Mouse (Mus musculus) limb, embryonic 15.5 days (tissue): ENCODE results near the gene Maml2. TPM values are rescaled to one million over a fixed set of nuclear protein-coding genes. Genes with fewer than 3 reads are reported as not detected.
A peak's percentile ranks its signal among the peaks of the same experiment; 100 is the strongest.

Source experiments
- ATAC-seq: fragments of 200-750 bp; cut with Nextera tagmentation; 2 replicates; pipeline ENCODE4 v1.8.0; 2017; ENCODE audit warnings: low read depth, moderate TSS enrichment; ENCODE audit not compliant: insufficient number of reproducible peaks, low FRiP score, low TSS enrichment
- H3K27ac ChIP-seq: fragments of 300-500 bp; sonication (generic); 2 replicates; pipeline ENCODE4 v1.5.1; 2015; ENCODE audit warnings: moderate library complexity, mild to moderate bottlenecking, inconsistent platforms
- H3K27me3 ChIP-seq: fragments of 300-500 bp; sonication (generic); 2 replicates; pipeline ENCODE4 v1.6.1; 2015; ENCODE audit warnings: inconsistent platforms
- H3K36me3 ChIP-seq: fragments of 300-500 bp; sonication (generic); 2 replicates; pipeline ENCODE4 v1.6.1; 2015; ENCODE audit warnings: inconsistent platforms
- H3K4me1 ChIP-seq: fragments of 300-500 bp; sonication (generic); 2 replicates; pipeline ENCODE4 v1.6.1; 2015; ENCODE audit warnings: inconsistent platforms
- H3K4me2 ChIP-seq: fragments of 300-500 bp; sonication (generic); 2 replicates; pipeline ENCODE4 v1.6.1; 2015; ENCODE audit warnings: mild to moderate bottlenecking, inconsistent platforms
- H3K4me3 ChIP-seq: fragments of 300-500 bp; sonication (generic); 2 replicates; pipeline ENCODE4 v1.5.1; 2015; ENCODE audit warnings: mild to moderate bottlenecking, inconsistent platforms
- H3K9ac ChIP-seq: fragments of 300-500 bp; sonication (generic); 2 replicates; pipeline ENCODE4 v1.6.1; 2015; ENCODE audit warnings: inconsistent platforms
- H3K9me3 ChIP-seq: fragments of 300-500 bp; sonication (generic); 2 replicates; pipeline ENCODE4 v1.6.1; 2016; ENCODE audit warnings: inconsistent platforms
- WGBS: fragments of 180-500 bp; shearing (Covaris S2); methylation state at CpG from one replicate; pipeline ENCODE4 v1.1.7; 2015; 5-methylcytosine and 5-hydroxymethylcytosine counted together
- polyA plus RNA-seq: library from polyadenylated mRNA; unstranded; fragments of >200 nt; fragmentation: Nextera tagmentation; extraction: Ambion mirVana; gene quantifications from 2 replicates; pipeline ENCODE4 v1.2.1, GENCODE M21; 2015

Maml2 gene
- polyA plus RNA-seq, 1 experiment from 2014 or later = 10.9 TPM

DNA sequence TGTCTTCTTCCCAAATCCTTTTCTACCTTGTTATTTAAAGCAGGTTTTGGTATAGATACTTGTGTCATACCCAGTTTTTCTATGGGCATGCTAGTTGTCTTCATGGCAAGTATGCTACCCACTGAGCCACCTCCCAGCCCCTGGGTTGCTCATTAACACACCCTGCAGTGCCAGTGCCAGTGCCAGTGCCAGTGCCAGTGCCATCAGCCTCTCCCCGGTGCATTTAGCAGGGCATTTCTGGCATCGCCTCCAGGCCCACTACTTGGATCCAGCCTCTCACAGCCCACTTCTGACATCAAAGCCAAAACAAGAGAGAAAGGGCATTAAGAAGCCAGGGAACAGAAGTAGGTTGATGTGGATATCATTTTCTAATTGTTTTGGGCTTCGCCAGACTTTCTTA is 133.9 kb downstream of the Maml2 start:
- no peaks in the 10 kb centered on the region for H3K27me3 ChIP-seq
- peaks cover 19% of the 10 kb centered on the region for H3K4me1 ChIP-seq
- no peak overlapping the region for H3K4me3 ChIP-seq
- no peak overlapping the region for H3K9ac ChIP-seq
- WGBS = 83% methylated on average over 3 of the region's 3 CpGs
- no peaks in the 10 kb centered on the region for H3K9me3 ChIP-seq
- no peak for ATAC-seq
- no peak overlapping the region for H3K27ac ChIP-seq
- H3K36me3 ChIP-seq = no peaks in the 10 kb centered on the region
- no peak overlapping the region for H3K4me2 ChIP-seq

DNA sequence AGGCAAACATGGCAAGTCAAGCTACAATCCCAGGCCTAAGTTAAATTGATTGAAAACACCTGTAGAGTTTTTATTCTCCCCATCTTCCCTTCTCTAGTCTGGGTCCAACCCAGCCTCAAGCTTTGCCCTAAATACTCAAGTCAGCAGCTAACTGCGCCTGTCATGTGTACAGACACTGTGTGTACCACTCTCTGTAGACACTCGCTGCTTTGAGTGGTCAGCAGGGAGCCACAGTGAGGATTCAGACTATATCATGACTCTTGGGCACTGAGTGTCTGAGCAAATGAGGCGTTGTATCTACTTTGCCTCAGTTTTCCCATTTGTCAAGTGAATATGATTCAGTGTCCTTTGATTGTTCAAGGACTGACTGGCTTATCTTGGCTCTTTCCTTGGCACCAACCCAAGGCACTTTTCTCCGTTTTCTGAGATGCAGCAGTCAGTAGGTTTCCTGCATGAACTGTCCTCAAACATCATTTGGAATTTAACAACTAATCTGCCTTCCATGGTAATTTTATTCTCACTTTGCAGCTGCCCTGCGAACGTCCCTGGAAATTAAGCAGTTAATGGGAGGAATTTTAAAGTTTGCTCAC is 135.8 kb downstream of the Maml2 start:
- H3K36me3 ChIP-seq = no peaks in the 10 kb centered on the region

GRCm38 (mm10) chr9:13440911-13441310 is 143.2 kb downstream of the Maml2 start:
- 86% methylated on average over 6 of the region's 6 CpGs for WGBS
- Histone ChIP-seq H3K27ac (no peak overlapping the region), H3K4me2 (no peak overlapping the region), H3K4me1 (no peaks in the 10 kb centered on the region), H3K4me3 (no peak overlapping the region), H3K36me3 (no peaks in the 10 kb centered on the region), H3K9ac (no peak overlapping the region), H3K9me3 (no peaks in the 10 kb centered on the region), H3K27me3 (no peaks in the 10 kb centered on the region)
- no peak for ATAC-seq

More for the DNA sequence above, 135.8 kb downstream of the Maml2 start:
- no peak overlapping the region for H3K4me3 ChIP-seq
- no peak overlapping the region for H3K4me2 ChIP-seq
- H3K9me3 ChIP-seq = no peaks in the 10 kb centered on the region
- H3K4me1 ChIP-seq = peaks cover 6% of the 10 kb centered on the region
- no peak overlapping the region for H3K27ac ChIP-seq
- H3K27me3 ChIP-seq = no peaks in the 10 kb centered on the region
- ATAC-seq = no peak
- WGBS = 73% methylated on average over 6 of the region's 6 CpGs
- no peak overlapping the region for H3K9ac ChIP-seq

DNA sequence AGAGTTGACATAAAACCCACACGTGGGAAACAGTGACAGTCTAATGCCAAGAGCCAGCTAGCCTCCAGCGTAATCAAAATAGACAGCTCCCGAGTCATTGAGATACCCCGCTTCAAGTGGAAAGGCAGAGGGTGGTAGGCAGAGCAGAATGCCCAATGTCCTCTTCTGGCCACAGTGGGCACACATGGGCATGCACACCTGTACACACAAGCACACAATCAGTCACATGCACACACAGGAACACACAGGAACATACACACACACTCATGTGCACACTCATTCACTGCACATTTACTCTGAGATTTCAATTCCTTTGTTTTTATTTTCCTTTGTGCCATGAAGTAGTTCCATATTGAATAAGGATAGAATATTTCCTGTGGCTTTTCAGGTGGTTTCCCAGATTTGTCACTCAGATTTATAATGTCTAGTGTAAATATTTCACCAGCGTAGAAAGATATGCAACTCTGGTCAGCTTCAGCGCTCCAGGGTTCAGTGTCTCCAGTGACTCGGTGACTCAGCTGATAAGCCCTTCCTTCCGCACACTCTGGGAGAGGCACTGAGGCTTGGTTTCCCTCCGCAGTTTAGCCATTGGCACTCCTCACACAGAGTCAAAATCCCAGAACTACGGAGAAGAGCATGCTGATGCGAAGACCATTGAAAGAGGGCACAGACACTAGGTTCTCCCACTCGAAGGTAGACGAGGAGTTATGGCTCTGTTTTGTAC is 144.4 kb downstream of the Maml2 start:
- Histone ChIP-seq H3K9ac (no peak overlapping the region), H3K4me2 (no peak overlapping the region), H3K9me3 (no peaks in the 10 kb centered on the region), H3K4me1 (no peaks in the 10 kb centered on the region), H3K36me3 (no peaks in the 10 kb centered on the region), H3K4me3 (no peak overlapping the region), H3K27ac (no peak overlapping the region; the same call in 1 of the 2 replicates), H3K27me3 (no peaks in the 10 kb centered on the region)
- 75% methylated on average over 13 of the region's 13 CpGs for WGBS
- ATAC-seq = no peak

GRCm38 (mm10) chr9:13443484-13444211 is 145.9 kb downstream of the Maml2 start:
- H3K4me2 ChIP-seq = no peak overlapping the region
- no peaks in the 10 kb centered on the region for H3K27me3 ChIP-seq
- no peak for ATAC-seq
- no peak overlapping the region for H3K9ac ChIP-seq
- H3K9me3 ChIP-seq = no peaks in the 10 kb centered on the region
- no peak overlapping the region for H3K4me3 ChIP-seq
- H3K36me3 ChIP-seq = no peaks in the 10 kb centered on the region
- no peaks in the 10 kb centered on the region for H3K4me1 ChIP-seq
- whole genome bisulfite sequencing = 50% methylated on average over 1 of the region's 1 CpGs
- no peak overlapping the region for H3K27ac ChIP-seq

- Histone ChIP-seq H3K9me3 (no peaks in the 10 kb centered on the region), H3K36me3 (no peaks in the 10 kb centered on the region), H3K4me3 (no peak overlapping the region), H3K4me1 (0 out of 2 replicates have a peak, but pooled peaks cover 4% of the 10 kb centered on the region), H3K27me3 (no peaks in the 10 kb centered on the region), H3K9ac (no peak overlapping the region), H3K27ac (no peak overlapping the region), H3K4me2 (no peak overlapping the region)
- ATAC-seq = no peak
- WGBS = 65% methylated on average over 1 of the region's 1 CpGs
Measured at GRCm38 (mm10) chr9:13446236-13446635, 148.5 kb downstream of the Maml2 start.

DNA sequence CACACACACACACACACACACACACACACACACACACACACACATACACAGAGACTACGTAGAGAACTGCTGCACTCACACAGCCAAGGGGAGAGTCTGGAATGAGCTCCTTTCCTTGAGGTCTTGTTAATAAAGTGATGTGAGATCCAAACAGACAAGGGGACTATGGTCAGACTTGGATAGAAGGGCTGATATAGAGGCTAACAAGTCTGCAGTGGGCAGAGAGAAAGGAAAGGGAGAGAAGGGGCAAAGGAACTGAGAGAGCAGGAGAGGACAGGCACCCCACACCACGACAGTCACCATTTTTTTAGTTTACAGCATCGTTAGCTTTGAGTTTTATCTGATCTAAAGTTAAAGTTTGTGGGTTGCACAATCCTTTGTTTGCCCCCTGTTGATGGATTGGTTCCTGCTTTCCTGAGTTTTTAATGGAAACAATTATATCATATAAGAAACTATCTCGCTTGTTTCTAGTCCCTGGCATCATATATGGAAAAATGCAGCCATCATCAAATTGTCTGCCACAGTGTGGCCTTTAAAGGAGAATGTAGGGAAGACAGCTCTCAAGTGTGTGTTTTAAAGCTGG is 149.0 kb downstream of the Maml2 start, which contains the start of gene Gm17571:
TSS of gene Gm17571 (minus strand) at position 51 of the 583 bp plus-strand sequence.
- no peak for ATAC-seq
- H3K4me2 ChIP-seq = no peak within 1 kb of the TSS
- no peaks in the 10 kb centered on the region for H3K9me3 ChIP-seq
- WGBS = 52% methylated on average over 4 of the region's 4 CpGs
- 0 out of 2 replicates have a peak, but pooled peaks cover 4% of the 10 kb centered on the region for H3K4me1 ChIP-seq
- H3K36me3 ChIP-seq = no peaks in the 10 kb centered on the region
- H3K27ac ChIP-seq = no peak within 1 kb of the TSS
- no peak within 1 kb of the TSS for H3K9ac ChIP-seq
- no peak within 1 kb of the TSS for H3K4me3 ChIP-seq
- no peaks in the 10 kb centered on the region for H3K27me3 ChIP-seq

DNA sequence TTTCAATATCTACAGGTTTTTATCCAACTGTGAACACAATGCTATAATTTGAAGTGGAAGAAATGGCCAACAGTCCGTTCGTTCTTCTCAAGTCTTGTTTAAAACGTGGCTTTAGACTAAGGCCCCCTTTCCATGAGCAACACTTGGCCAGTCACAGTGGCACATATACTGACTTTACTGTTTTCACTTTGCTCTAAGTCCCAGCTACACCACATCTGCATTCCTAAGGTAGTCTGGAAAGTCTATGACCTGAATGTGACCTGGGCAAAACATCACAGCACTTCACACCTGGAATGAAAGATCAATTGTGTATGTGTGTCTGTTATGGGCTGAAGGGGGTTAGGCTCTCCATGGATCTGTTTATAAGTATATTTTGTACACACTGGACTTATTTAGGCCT is 151.0 kb downstream of the Maml2 start:
- no peaks in the 10 kb centered on the region for H3K9me3 ChIP-seq
- H3K27me3 ChIP-seq = no peaks in the 10 kb centered on the region
- no peak overlapping the region for H3K27ac ChIP-seq
- 0 out of 2 replicates have a peak, but pooled peaks cover 4% of the 10 kb centered on the region for H3K4me1 ChIP-seq
- H3K9ac ChIP-seq = no peak overlapping the region
- 66% methylated on average over 3 of the region's 3 CpGs for WGBS
- ATAC-seq = no peak
- no peak overlapping the region for H3K4me2 ChIP-seq
- no peaks in the 10 kb centered on the region for H3K36me3 ChIP-seq
- no peak overlapping the region for H3K4me3 ChIP-seq

DNA sequence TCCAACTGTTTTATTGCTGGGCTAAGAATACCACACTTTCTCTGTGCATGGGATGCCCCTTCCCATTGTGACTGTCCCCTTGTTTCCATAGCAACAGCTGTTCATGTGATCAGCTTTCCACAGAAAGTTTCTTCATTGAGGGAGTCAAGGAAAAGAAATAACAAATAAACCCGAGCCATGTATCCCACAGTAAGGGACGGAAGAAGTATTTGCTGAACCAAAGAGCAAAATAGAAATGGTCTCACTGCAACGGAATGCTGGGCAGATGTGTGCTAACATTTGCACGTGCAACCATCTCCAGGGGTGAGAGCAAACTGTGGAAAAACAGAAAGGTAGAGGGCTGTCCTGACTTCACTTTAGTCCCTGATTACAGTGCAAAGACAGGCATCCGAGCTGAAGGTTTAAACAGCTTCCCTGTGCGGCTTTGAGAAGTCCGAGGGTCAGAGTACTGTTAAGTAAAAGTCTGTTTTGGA is 156.9 kb downstream of the Maml2 start:
- H3K4me3 ChIP-seq = no peak overlapping the region
- WGBS = 25% methylated on average over 7 of the region's 7 CpGs
- peak overlapping the region; percentile 47; the same call in 1 of the 2 replicates for H3K27ac ChIP-seq
- no peaks in the 10 kb centered on the region for H3K36me3 ChIP-seq
- no peaks in the 10 kb centered on the region for H3K27me3 ChIP-seq
- peaks cover 18% of the 10 kb centered on the region for H3K4me1 ChIP-seq
- H3K9ac ChIP-seq = no peak overlapping the region
- ATAC-seq = no peak
- no peak overlapping the region for H3K4me2 ChIP-seq
- H3K9me3 ChIP-seq = no peaks in the 10 kb centered on the region

DNA sequence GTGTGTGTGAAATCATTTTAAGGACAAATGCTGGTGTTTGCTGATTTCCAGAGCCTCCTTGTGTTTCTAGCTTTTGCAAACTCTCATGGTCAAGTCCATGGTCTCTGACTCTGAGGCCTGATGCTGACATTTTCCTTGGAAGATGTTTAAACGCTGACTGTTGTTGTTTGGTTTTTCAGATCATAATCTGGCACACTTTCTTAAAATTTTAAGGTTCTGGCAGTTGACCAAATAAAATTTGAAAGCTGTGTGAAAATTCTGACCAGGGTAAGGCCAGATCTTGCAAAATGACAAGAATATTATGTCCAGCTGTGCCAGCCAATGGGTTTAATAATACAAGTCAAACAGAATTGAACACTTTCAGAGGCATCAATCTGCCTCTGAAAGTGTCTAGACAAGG is 157.5 kb downstream of the Maml2 start:
- H3K9me3 ChIP-seq = no peaks in the 10 kb centered on the region
- H3K4me3 ChIP-seq = no peak overlapping the region
- H3K36me3 ChIP-seq = no peaks in the 10 kb centered on the region
- ATAC-seq = no peak
- H3K9ac ChIP-seq = no peak overlapping the region
- no peaks in the 10 kb centered on the region for H3K27me3 ChIP-seq
- peaks cover 21% of the 10 kb centered on the region for H3K4me1 ChIP-seq
- 58% methylated on average over 1 of the region's 1 CpGs for WGBS
- no peak overlapping the region for H3K27ac ChIP-seq
- H3K4me2 ChIP-seq = no peak overlapping the region

GRCm38 (mm10) chr9:13457774-13458173 is 160.0 kb downstream of the Maml2 start:
- H3K4me3 ChIP-seq = no peak overlapping the region
- H3K9ac ChIP-seq = no peak overlapping the region
- no peak overlapping the region for H3K27ac ChIP-seq
- no peaks in the 10 kb centered on the region for H3K36me3 ChIP-seq
- peaks cover 21% of the 10 kb centered on the region for H3K4me1 ChIP-seq
- H3K4me2 ChIP-seq = no peak overlapping the region
- no peaks in the 10 kb centered on the region for H3K27me3 ChIP-seq
- 79% methylated on average over 6 of the region's 6 CpGs for WGBS
- ATAC-seq = no peak
- no peaks in the 10 kb centered on the region for H3K9me3 ChIP-seq
